Mouse (Mus musculus) heart, adult 2 months (tissue): ENCODE measurements at regions not wholly inside any gene's neighbourhood (a gene's known extent, or its start where the extent isn't known, plus 50 kb on each side); places are given as distances from the start of the nearest gene placed in this dataset.

Source experiments
- CTCF ChIP-seq: fragments of 200-600 bp; IDR thresholded peaks from 2 replicates; pipeline ENCODE4 v1.8.1; 2022; ENCODE audit warnings: antibody characterized with exemption, mild to moderate bottlenecking, moderate library complexity
- EP300 ChIP-seq: fragments of 200-500 bp; IDR thresholded peaks from 2 replicates; pipeline ENCODE4 v1.6.1; 2011; ENCODE audit warnings: low read depth, low read length, control low read depth; ENCODE audit not compliant: insufficient read depth
- POLR2A ChIP-seq: fragments of 200-500 bp; IDR thresholded peaks from 2 replicates; pipeline ENCODE4 v1.6.1; 2011; ENCODE audit warnings: mild to moderate bottlenecking, low read depth, low read length, control low read depth; ENCODE audit not compliant: insufficient read depth

- TF ChIP-seq CTCF (no peak), POLR2A (no peak), EP300 (no peak)
These were observed 71.9 kb downstream of the 1810010D01Rik start for GRCm38 (mm10) chr7:145135971-145136370.
